Mouse (Mus musculus) heart, adult 2 months (tissue): Measurements from ENCODE around the gene Stra8.

Source experiments
- CTCF ChIP-seq: fragments of 200-600 bp; IDR thresholded peaks from 2 replicates; pipeline ENCODE4 v1.8.1; 2022; ENCODE audit warnings: antibody characterized with exemption, mild to moderate bottlenecking, moderate library complexity
- EP300 ChIP-seq: fragments of 200-500 bp; IDR thresholded peaks from 2 replicates; pipeline ENCODE4 v1.6.1; 2011; ENCODE audit warnings: low read depth, low read length, control low read depth; ENCODE audit not compliant: insufficient read depth

GRCm38 (mm10) chr6:34920631-34921030 is 668 bp downstream of the Stra8 start:
- TF ChIP-seq CTCF (no peak), EP300 (no peak)
